Mouse (Mus musculus): ENCODE measurements around the gene Rinl. TPM values are rescaled to one million over a fixed set of nuclear protein-coding genes. Genes with fewer than 3 reads are reported as not detected.

The Rinl gene
- 1.6 and 2.2 TPM in 2 replicates for polyA plus RNA-seq (2015; fragmentation: Nextera tagmentation; extraction: Ambion mirVana)

- no peak within 1 kb of the TSS for H3K4me3 ChIP-seq (ENCODE audit: low read depth, low read length)
- no peak for TF ChIP-seq CTCF (IDR thresholded peaks at IDR 0.05; ENCODE audit: low read depth)
- no peak for ATAC-seq
- peaks cover 40% of the 10 kb centered on the region for H3K36me3 ChIP-seq (ENCODE audit: control insufficient read depth, insufficient read depth)
- H3K4me2 ChIP-seq (replicated peaks; ENCODE audit: low read depth) = no peak within 1 kb of the TSS
- H3K9ac ChIP-seq (ENCODE audit: low read depth, low read length) = no peak within 1 kb of the TSS
- H3K9me3 ChIP-seq (ENCODE audit: control insufficient read depth) = no peaks in the 10 kb centered on the region
- no peaks in the 10 kb centered on the region for H3K27me3 ChIP-seq (replicated peaks; ENCODE audit: control insufficient read depth, insufficient read depth, low read length)
- WGBS = 48% methylated on average over 5 of the region's 5 CpGs
- H3K4me1 ChIP-seq (replicated peaks; ENCODE audit: control insufficient read depth, insufficient read depth, low read length) = peaks cover 5% of the 10 kb centered on the region; the same call in 1 of the 2 replicates
- peak within 1 kb of the TSS; percentile 28 for H3K27ac ChIP-seq (ENCODE audit: low read depth, low read length)
Observed at GRCm38 (mm10) chr7:28788307-28789195, at the start of gene Rinl. Gene Rinl, plus strand, starts transcription at chr7:28788969.

- no peak for ATAC-seq
- 92% methylated on average over 21 of the region's 21 CpGs for WGBS
Observed at GRCm38 (mm10) chr7:28739829-28740228, 48.9 kb upstream of the Rinl start.

GRCm38 (mm10) chr7:28740949-28741348, 47.8 kb upstream of the Rinl start:
- no peaks in the 10 kb centered on the region for H3K27me3 ChIP-seq (replicated peaks; ENCODE audit: control insufficient read depth, insufficient read depth, low read length)
- H3K9ac ChIP-seq (ENCODE audit: low read depth, low read length) = peak overlapping the region; percentile 55
- peak overlapping the region; percentile 72 for H3K4me3 ChIP-seq (ENCODE audit: low read depth, low read length)
- TF ChIP-seq CTCF (IDR thresholded peaks at IDR 0.05; ENCODE audit: low read depth) = peak; percentile 31; the same call in 1 of the 2 replicates
- H3K4me1 ChIP-seq (replicated peaks; ENCODE audit: control insufficient read depth, insufficient read depth, low read length) = no peaks in the 10 kb centered on the region
- ATAC-seq = no peak
- H3K4me2 ChIP-seq (replicated peaks; ENCODE audit: low read depth) = peak overlapping the region; percentile 69
- H3K9me3 ChIP-seq (ENCODE audit: control insufficient read depth) = no peaks in the 10 kb centered on the region
- peaks cover 23% of the 10 kb centered on the region for H3K36me3 ChIP-seq (ENCODE audit: control insufficient read depth, insufficient read depth)
- 0 out of 2 replicates have a peak overlapping the region, but pooled peaks have one; percentile 47 for H3K27ac ChIP-seq (ENCODE audit: low read depth, low read length)
- WGBS = 30% methylated on average over 9 of the region's 9 CpGs

More at GRCm38 (mm10) chr7:28739829-28740228, 48.9 kb upstream of the Rinl start:
- no peaks in the 10 kb centered on the region for H3K27me3 ChIP-seq (replicated peaks; ENCODE audit: control insufficient read depth, insufficient read depth, low read length)
- H3K4me2 ChIP-seq (replicated peaks; ENCODE audit: low read depth) = no peak overlapping the region
- no peak overlapping the region for H3K4me3 ChIP-seq (ENCODE audit: low read depth, low read length)
- no peaks in the 10 kb centered on the region for H3K4me1 ChIP-seq (replicated peaks; ENCODE audit: control insufficient read depth, insufficient read depth, low read length)
- H3K9ac ChIP-seq (ENCODE audit: low read depth, low read length) = no peak overlapping the region
- TF ChIP-seq CTCF (IDR thresholded peaks at IDR 0.05; ENCODE audit: low read depth) = no peak
- no peak overlapping the region for H3K27ac ChIP-seq (ENCODE audit: low read depth, low read length)
- H3K9me3 ChIP-seq (ENCODE audit: control insufficient read depth) = no peaks in the 10 kb centered on the region
- peaks cover 15% of the 10 kb centered on the region for H3K36me3 ChIP-seq (ENCODE audit: control insufficient read depth, insufficient read depth)

- Histone ChIP-seq H3K4me3 (ENCODE audit: low read depth, low read length) (peak overlapping the region; percentile 72), H3K36me3 (ENCODE audit: control insufficient read depth, insufficient read depth) (peaks cover 27% of the 10 kb centered on the region), H3K27ac (ENCODE audit: low read depth, low read length) (peak overlapping the region; percentile 47; the same call in 1 of the 2 replicates), H3K27me3 (replicated peaks; ENCODE audit: control insufficient read depth, insufficient read depth, low read length) (no peaks in the 10 kb centered on the region), H3K4me1 (replicated peaks; ENCODE audit: control insufficient read depth, insufficient read depth, low read length) (no peaks in the 10 kb centered on the region), H3K9ac (ENCODE audit: low read depth, low read length) (peak overlapping the region; percentile 55), H3K4me2 (replicated peaks; ENCODE audit: low read depth) (peak overlapping the region; percentile 69), H3K9me3 (ENCODE audit: control insufficient read depth) (no peaks in the 10 kb centered on the region)
- no peak for TF ChIP-seq CTCF (IDR thresholded peaks at IDR 0.05; ENCODE audit: low read depth)
- under 1% methylated on average over 13 of the region's 13 CpGs for WGBS
- ATAC-seq = peak; percentile 16
Observed at GRCm38 (mm10) chr7:28741368-28741708, 47.4 kb upstream of the Rinl start.

DNA sequence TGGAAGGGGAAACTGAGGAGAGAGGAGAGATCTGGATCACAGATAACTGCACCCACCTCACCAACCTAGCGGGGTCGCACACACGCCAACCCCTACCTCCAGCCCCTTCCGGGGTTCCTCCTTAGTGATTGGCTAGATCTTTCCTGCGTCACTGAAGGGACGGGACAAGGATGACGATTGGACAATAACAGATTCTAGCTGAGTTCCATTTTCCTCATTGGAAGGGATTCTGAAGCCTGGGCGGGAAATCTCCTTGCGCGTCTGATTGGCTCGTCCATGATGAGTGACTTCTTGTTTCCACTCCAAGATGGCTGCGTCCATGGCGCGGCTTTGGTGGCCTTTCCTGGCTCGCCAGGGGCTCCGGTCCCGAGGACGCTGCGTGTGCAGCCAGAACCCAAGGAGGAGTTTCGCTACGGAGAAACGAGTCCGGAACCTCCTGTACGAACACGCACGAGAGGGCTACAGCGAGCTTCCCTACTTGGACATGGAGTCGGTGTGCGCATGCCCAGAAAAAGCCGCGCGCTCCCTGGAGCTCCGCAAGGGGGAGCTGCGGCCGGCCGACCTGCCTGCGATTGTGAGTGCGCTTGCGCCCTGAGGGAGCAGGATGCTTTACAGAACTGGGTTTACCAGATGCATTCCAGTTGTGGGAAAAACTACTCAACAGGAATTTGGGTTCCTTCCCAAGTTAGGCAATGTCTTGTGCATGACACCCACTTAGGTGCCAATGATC, 46.9 kb upstream of the Rinl start, which contains the start of the genes Mrps12 and Sars2:
Mrps12 (minus strand) TSS at position 112 of the 730 bp plus-strand sequence.
Sars2 (plus strand) TSS at position 284 of the 730 bp plus-strand sequence.
- H3K27me3 ChIP-seq (replicated peaks; ENCODE audit: control insufficient read depth, insufficient read depth, low read length) = no peaks in the 10 kb centered on the region
- peak within 1 kb of the TSS; percentile 72 for H3K4me3 ChIP-seq (ENCODE audit: low read depth, low read length)
- no peaks in the 10 kb centered on the region for H3K4me1 ChIP-seq (replicated peaks; ENCODE audit: control insufficient read depth, insufficient read depth, low read length)
- H3K4me2 ChIP-seq (replicated peaks; ENCODE audit: low read depth) = peak within 1 kb of the TSS; percentile 69
- peaks cover 32% of the 10 kb centered on the region for H3K36me3 ChIP-seq (ENCODE audit: control insufficient read depth, insufficient read depth)
- peak; percentile 95 for TF ChIP-seq CTCF (IDR thresholded peaks at IDR 0.05; ENCODE audit: low read depth)
- peak within 1 kb of the TSS; percentile 60; the same call in 1 of the 2 replicates for H3K27ac ChIP-seq (ENCODE audit: low read depth, low read length)
- no peaks in the 10 kb centered on the region for H3K9me3 ChIP-seq (ENCODE audit: control insufficient read depth)
- peak; percentile 97 for ATAC-seq
- under 1% methylated on average over 39 of the region's 39 CpGs for WGBS
- H3K9ac ChIP-seq (ENCODE audit: low read depth, low read length) = peak within 1 kb of the TSS; percentile 60

DNA sequence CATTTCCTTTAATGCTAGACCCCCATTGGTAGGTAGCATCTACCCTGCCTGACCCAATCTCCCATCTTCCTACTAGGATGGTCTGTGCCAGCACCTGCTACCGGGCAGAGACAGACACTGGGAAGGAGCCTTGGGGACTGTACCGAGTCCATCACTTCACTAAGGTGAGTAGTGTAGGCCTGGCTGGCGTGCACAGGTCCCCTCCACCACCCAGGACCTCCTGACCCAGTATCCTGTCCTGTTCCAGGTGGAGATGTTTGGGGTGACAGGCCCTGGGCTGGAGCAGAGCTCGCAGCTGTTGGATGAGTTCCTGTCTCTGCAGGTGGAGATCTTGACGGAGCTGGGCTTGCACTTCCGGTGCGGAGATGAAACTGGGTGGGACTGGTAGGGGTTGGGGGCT, 38.8 kb upstream of the Rinl start:
- H3K9ac ChIP-seq (ENCODE audit: low read depth, low read length) = no peak overlapping the region
- H3K27ac ChIP-seq (ENCODE audit: low read depth, low read length) = no peak overlapping the region
- 94% methylated on average over 7 of the region's 7 CpGs for WGBS
- no peaks in the 10 kb centered on the region for H3K4me1 ChIP-seq (replicated peaks; ENCODE audit: control insufficient read depth, insufficient read depth, low read length)
- H3K4me2 ChIP-seq (replicated peaks; ENCODE audit: low read depth) = no peak overlapping the region
- no peak for ATAC-seq
- TF ChIP-seq CTCF (IDR thresholded peaks at IDR 0.05; ENCODE audit: low read depth) = no peak
- H3K36me3 ChIP-seq (ENCODE audit: control insufficient read depth, insufficient read depth) = peaks cover 48% of the 10 kb centered on the region
- no peaks in the 10 kb centered on the region for H3K27me3 ChIP-seq (replicated peaks; ENCODE audit: control insufficient read depth, insufficient read depth, low read length)
- H3K9me3 ChIP-seq (ENCODE audit: control insufficient read depth) = no peaks in the 10 kb centered on the region
- no peak overlapping the region for H3K4me3 ChIP-seq (ENCODE audit: low read depth, low read length)

Data from intestine, postnatal 0 days (tissue).